Comparison of ENCODE assay signal across 8 mouse cellular contexts in genomic region chr10:80702536-80703390, GRCm38 (mm10). TPM values are rescaled to one million over a fixed set of nuclear protein-coding genes. Genes with fewer than 3 reads are reported as not detected.
DNase-seq lines count a peak whose midpoint lies in the region; ATAC-seq lines count a peak whose summit lies in the region.

No protein-coding gene starts in this region.

- intact Hi-C loops in gastrocnemius, postnatal 14 days (cut with DNase I; ENCODE audit: low total_unique reads), result no loop called here
- intact Hi-C loops in left cerebral cortex, postnatal 14 days (cut with DNase I), result no loop called here

- H3K9me3 ChIP-seq in intestine, embryonic 14.5 days (ENCODE audit: control insufficient read depth, low read length), result no peaks in the 10 kb centered on the region

- peak overlapping the region; percentile 69 for H3K4me2 ChIP-seq in intestine, embryonic 14.5 days (ENCODE audit: low read length)

- peak overlapping the region; percentile 79 for H3K27ac ChIP-seq in intestine, embryonic 14.5 days (ENCODE audit: low read depth)

- H3K27me3 ChIP-seq in intestine, embryonic 14.5 days (replicated peaks; ENCODE audit: control insufficient read depth, insufficient read depth, low read length), result no peaks in the 10 kb centered on the region

- H3K36me3 ChIP-seq in intestine, embryonic 14.5 days (ENCODE audit: control insufficient read depth, insufficient read depth, low read length), result peaks cover 24% of the 10 kb centered on the region

- DNase-seq in adipocyte (ENCODE audit: low spot score), result peak; percentile 96
- peak; percentile 97 for DNase-seq in embryo, embryonic 10 days (ENCODE audit: low spot score)
- DNase-seq in gastrocnemius, postnatal 14 days, result peak; percentile 96
- DNase-seq in intestine, embryonic 14.5 days (ENCODE audit: low spot score), result peak; percentile 95
- DNase-seq in left cerebral cortex, postnatal 14 days (ENCODE audit: low spot score in 2 of 2), result peak; percentile 94 to 98
- DNase-seq in mesoderm, embryonic 11.5 days (ENCODE audit: low read depth, low spot score), result peak; percentile 94
- peak; percentile 94 to 96 for DNase-seq in right cerebral cortex, postnatal 36 days (ENCODE audit: low spot score in 2 of 2)
- peak; percentile 96 for DNase-seq in yolk sac, embryonic 10.5 days (ENCODE audit: low spot score)

- peak; percentile 89 for ATAC-seq in intestine, embryonic 14.5 days (replicated peaks; ENCODE audit: low FRiP score, low TSS enrichment, low read depth)

- H3K4me3 ChIP-seq in intestine, embryonic 14.5 days (ENCODE audit: low read depth, low read length), result peak overlapping the region; percentile 63

- under 1% methylated on average over 47 of the region's 47 CpGs for WGBS in intestine, embryonic 14.5 days

- H3K4me1 ChIP-seq in intestine, embryonic 14.5 days (replicated peaks; ENCODE audit: control insufficient read depth, insufficient read depth, low read length), result peaks cover 26% of the 10 kb centered on the region

- H3K9ac ChIP-seq in intestine, embryonic 14.5 days (ENCODE audit: low read length), result peak overlapping the region; percentile 55

RNA-seq across cellular contexts. Expression of gene Izumo4, which starts 0.8 kb away (rescaled TPM):
- total RNA-seq in gastrocnemius, postnatal 14 days (2021), result 1 to 10 TPM; 3.2 to 3.5 TPM
- polyA plus RNA-seq in intestine, embryonic 14.5 days (2014; fragmentation: Nextera tagmentation; extraction: Ambion mirVana), result 15.5 and 15.9 TPM in 2 replicates
- total RNA-seq in left cerebral cortex, postnatal 14 days (2021), result 10 to 100 TPM; 52.8 to 55.3 TPM

RNA-seq across cellular contexts. Expression of gene Mob3a, which starts 1.0 kb away (rescaled TPM):
- 1 to 10 TPM; 5.5 to 7.4 TPM for total RNA-seq in gastrocnemius, postnatal 14 days (2021)
- polyA plus RNA-seq in intestine, embryonic 14.5 days (2014; fragmentation: Nextera tagmentation; extraction: Ambion mirVana), result 38.6 and 47.1 TPM in 2 replicates
- 10 to 100 TPM; 15.0 to 20.2 TPM for total RNA-seq in left cerebral cortex, postnatal 14 days (2021)

RNA-seq across cellular contexts. Expression of gene Mknk2, which starts 24.9 kb away (rescaled TPM):
- 100 to 1,000 TPM; 167 to 186 TPM for total RNA-seq in gastrocnemius, postnatal 14 days (2021)
- polyA plus RNA-seq in intestine, embryonic 14.5 days (2014; fragmentation: Nextera tagmentation; extraction: Ambion mirVana), result 68.2 and 71.1 TPM in 2 replicates
- total RNA-seq in left cerebral cortex, postnatal 14 days (2021), result 10 to 100 TPM; 38.4 to 46.7 TPM

RNA-seq across cellular contexts. Expression of gene Ap3d1, which starts 39.3 kb away (rescaled TPM):
- 10 to 100 TPM; 23.7 to 25.2 TPM for total RNA-seq in gastrocnemius, postnatal 14 days (2021)
- 74.1 and 77.4 TPM in 2 replicates for polyA plus RNA-seq in intestine, embryonic 14.5 days (2014; fragmentation: Nextera tagmentation; extraction: Ambion mirVana)
- total RNA-seq in left cerebral cortex, postnatal 14 days (2021), result 100 to 1,000 TPM; 143 to 147 TPM

RNA-seq across cellular contexts. Expression of gene Btbd2, which starts 45.9 kb away (rescaled TPM):
- total RNA-seq in gastrocnemius, postnatal 14 days (2021), result 10 to 100 TPM; 30.1 to 34.4 TPM
- polyA plus RNA-seq in intestine, embryonic 14.5 days (2014; fragmentation: Nextera tagmentation; extraction: Ambion mirVana), result 55.8 and 73.1 TPM in 2 replicates
- total RNA-seq in left cerebral cortex, postnatal 14 days (2021), result 10 to 100 TPM; 88.3 to 93.5 TPM

Comparison
In these comparisons a context has a peak if more than half of its experiments do, and no peak if none do; other contexts are left out.
1. Peak in every context shown above with its lines: DNase-seq, ATAC-seq, H3K4me3 ChIP-seq and H3K27ac ChIP-seq.
2. RNA of gene Izumo4, which starts 0.8 kb away (total RNA-seq): 52.8 to 55.3 TPM in left cerebral cortex, postnatal 14 days; 3.2 to 3.5 TPM in gastrocnemius, postnatal 14 days; every median in the first group is over 10 times any median in the second.